Mouse (Mus musculus): ENCODE measurements around the gene Ndufa4l2.
A peak's percentile ranks its signal among the peaks of the same experiment; 100 is the strongest.

Gene Ndufa4l2

DNA sequence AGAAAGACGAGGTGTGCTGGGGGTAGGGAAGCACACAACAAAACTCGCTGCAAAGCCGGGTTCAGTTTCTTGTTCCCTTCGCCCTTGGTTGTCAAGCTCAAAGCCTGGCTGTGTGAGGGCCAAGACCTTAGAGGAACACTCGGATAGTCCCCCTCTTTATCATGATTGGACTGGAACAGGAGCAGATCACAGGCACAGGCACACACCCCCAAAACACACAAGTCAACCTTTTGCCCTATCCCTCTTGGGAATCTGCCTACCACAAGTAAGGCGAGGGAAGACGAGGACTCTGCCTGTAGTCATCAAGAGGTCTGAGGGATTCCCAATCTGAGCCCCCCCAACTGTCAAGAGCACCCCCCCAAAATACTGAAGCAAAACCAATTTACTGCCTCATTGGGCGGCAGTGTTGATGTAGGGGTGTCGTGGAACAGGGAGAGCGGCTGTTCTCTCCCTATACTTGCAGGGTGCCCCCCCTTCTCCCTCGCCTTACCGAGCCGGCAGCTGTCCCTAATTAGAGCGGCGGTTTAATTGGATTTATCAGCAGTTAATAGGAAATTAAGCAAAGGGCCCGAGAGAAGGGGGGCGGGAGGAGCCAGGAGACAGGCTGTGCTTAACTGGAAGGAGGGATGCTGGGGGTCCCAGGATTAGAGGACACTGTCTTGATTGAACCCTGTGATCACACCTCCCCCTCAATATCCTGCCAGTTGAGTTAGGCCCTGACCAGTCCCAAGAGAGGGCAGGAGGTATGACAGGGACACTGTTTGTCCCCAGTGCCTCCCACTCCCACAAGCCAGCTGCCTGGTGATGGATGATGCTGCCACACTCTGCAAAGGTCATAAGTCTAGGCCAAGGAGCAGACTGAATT, 4.7 kb upstream of the Ndufa4l2 start:
- DNase-seq (ENCODE audit: low spot score in 2 of 2) = no peak

DNA sequence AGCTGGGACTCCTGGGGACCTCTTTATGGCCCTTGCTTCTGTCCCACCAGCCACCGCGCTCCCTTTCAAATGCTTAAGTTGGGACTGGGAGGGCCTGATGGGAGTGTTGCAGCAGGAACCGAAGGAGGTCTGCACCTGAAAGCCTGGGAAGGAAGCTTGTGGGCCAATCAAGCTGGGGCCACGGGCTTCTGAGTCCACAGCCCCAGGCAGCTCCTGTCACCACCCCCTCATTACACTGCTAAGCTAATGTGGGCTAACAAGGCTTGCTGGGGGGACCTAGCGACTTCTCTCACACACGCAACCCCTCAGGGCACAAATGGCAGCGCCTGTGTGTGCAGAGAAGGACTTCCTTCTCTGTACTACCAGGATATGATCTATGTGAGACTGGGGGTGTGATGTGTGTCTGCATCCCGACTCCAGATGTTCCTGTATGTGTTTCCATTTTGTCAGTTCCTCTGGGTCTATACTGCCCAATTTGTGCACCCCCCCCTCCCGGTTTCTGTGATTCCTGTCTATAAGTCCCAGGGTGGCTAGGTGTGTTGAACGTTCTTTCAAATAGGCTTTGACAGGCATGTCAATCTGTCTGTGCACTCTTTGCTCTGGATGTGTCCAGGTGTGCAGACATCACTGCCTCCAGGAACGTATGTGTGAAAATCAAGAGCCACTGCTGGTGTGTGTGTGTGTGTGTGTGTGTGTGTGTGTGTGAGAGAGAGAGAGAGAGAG, 3.7 kb upstream of the Ndufa4l2 start:
- DNase-seq (ENCODE audit: low spot score in 2 of 2) = no peak

DNA sequence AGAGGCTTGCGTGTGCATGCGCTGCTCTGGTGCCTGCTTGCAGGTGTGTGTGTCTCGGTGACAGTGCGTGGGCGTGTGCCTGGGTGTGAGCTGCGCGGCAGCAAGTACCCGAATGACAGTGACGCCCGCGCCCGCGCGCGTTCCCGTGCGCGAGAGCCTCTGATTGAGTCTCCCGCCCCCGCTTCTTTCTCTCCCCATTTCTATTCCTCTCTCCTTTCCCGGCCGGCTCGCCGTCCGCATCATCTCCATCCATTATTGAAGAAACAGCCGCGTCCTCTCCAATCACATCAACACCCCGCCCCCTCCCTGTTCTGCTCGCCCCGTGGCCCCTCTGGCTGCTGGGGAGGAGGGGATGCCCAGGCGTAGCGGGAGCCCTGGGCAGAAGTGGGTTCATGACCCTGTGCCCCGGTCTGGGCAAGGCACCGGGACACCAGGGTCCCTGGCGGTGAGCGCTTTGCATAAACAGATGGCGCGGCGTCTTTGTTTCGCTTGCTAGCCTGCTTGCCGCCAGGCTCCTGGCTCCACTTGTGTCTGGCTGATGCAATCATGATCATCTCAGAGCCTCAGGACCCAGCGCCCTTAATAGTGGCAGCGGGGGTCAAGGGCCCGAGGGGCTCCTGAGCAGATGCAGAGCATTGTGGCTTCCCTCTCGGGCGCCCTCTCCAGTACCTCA, 3.0 kb upstream of the Ndufa4l2 start:
- DNase-seq (ENCODE audit: low spot score in 2 of 2) = peak; percentile 93 to 96

DNA sequence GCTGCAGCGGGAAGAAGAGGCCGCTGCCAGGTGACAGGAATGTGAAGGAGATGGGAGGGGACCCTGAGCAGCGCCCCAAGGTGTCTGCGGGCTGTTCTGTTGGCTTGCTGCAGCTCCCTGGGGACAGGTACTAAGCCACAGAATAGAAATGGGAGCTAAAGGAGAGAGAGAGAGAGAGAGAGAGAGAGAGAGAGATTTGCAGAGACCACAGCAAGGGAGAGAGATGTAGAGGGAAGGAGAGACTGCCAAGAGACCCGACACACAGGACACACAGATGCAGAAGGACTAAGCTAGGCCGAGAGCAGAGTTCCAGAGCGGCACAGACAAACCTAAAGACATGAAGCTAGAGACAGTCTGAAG, 2.5 kb upstream of the Ndufa4l2 start:
- DNase-seq (ENCODE audit: low spot score in 2 of 2) = no peak

DNA sequence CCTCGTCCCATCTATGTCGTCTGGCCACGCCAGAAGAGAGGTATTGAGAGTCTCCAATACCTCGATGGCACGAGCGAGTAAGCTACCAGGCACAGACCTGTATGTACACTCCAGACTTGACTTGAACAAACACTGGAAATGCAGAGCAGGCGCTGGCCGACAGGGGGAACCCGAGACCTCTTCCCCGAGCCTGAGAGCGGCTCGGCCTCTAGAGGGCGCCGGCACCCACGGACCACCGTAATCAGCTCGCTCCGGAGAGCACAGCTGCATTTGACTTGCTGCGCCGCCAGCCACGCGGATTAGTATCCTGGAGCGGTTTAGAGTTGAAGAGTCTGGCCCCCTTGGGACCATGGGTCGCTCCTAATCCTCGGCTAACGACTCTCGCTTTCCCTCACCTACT, 2.0 kb upstream of the Ndufa4l2 start:
- DNase-seq (ENCODE audit: low spot score in 2 of 2) = peak; percentile 91 to 92

DNA sequence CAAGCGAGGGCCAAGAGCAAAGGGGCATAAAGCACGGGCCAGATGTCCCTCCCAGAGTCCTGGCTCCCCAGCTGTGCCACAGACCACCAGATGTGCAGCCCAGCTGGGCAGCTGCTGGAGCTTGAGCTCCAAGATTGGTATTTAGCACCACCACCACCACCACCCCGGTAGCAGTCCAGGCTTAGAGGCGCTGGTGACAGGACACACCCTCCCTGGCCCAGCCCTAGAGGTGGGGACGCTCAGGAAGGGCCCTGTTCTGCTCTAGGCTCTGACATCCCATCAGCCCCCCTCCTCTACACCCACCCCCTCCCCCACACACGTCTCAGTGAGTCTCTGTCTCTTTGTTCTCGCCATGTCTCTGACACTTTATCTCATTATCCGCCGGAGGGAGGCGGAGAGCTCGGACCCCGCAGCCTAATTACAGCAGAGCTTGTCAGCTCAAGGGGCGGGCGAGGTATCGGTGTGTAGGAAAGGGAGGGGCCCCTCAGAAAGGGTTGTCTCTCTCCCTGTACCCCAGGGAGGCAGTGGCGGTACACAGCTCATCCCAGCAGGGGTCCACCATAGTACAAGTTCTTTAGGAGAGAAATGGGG, 1.2 kb upstream of the Ndufa4l2 start:
- DNase-seq (ENCODE audit: low spot score in 2 of 2) = no peak

DNA sequence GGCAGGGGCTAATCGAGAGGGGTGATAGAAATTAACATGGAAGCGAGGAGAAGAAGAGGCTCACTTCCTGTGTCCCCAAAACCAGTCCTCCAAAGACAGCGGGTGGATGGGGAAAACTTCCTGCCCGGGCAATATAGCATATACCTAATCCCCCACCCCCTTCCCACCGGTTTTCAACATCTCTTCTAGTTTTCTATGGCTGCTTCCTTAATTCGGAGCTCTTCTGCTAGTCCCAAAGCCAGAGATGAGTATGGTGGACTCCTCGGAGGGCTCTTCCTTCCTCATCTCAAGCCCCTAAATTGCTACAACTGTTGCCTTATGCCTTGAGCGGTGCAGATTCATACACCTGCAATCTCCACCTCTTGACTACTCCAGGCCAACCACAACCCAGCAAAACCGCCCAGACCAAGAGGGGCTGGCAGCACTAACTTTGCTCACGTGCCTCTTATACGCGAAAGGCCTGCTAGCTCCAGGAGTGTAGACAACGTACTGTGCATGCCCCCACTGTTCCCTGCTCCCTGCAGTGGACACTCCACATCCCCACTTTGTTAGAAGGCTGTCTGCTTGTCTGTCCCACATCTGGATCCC, 562 bp upstream of the Ndufa4l2 start:
- no peak for DNase-seq (ENCODE audit: low spot score in 2 of 2)

DNA sequence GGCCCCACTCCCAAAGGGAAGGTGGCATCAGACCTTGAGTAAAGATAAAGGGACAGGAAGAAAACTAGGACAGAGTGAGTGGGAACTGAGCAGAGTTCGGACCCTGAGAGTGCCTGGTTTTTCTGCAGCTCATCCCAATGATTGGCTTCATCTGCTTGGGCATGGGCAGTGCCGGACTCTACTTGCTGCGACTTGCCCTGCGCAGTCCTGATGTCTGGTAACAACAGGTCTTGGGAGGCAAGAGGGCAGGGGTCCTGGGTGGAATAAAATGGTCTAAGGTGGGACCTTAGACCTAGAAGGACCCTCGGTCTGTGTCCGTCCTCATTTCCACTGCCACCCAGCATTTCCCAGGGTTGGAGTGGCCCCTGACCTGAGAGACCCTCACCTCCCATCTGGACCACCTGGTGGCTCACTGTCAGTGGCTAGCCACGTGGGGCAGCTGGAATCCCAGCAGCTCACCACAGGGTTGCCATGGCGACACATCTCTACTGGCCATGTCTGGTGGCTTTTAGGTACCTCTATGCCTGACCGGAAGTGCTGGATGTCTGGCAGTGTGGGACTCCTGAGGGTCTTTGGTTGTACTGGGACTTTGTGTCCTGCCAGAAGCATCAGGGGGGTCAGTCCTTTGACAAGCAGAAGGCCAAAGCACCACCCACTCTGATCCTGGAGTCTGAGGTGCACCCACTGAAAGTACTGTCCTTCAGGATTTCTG, 660 bp downstream of the Ndufa4l2 start:
- no peak for DNase-seq (ENCODE audit: low spot score in 2 of 2)

DNA sequence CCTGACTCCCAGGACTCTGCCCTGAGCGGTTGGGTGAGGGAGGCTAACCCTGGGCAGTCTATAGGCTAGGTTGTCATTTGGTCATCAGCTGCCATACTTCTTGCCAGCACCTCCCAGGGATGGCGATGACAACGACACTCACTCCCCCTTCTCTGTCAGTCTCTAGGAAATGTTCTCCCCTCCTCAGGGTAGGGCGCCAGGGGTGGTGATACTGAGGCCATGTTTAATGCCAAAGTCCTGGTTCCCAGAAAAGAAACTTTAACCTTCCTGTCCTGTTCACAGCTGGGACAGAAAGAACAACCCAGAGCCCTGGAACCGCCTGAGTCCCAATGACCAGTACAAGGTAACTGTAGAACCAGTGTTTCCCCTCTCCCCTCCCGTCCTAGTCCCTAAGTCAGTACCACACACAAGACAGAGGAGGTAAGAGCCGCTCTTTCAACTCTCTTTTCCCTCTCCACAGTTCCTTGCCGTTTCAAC, 1.3 kb downstream of the Ndufa4l2 start:
- no peak for DNase-seq (ENCODE audit: low spot score in 2 of 2)

DNA sequence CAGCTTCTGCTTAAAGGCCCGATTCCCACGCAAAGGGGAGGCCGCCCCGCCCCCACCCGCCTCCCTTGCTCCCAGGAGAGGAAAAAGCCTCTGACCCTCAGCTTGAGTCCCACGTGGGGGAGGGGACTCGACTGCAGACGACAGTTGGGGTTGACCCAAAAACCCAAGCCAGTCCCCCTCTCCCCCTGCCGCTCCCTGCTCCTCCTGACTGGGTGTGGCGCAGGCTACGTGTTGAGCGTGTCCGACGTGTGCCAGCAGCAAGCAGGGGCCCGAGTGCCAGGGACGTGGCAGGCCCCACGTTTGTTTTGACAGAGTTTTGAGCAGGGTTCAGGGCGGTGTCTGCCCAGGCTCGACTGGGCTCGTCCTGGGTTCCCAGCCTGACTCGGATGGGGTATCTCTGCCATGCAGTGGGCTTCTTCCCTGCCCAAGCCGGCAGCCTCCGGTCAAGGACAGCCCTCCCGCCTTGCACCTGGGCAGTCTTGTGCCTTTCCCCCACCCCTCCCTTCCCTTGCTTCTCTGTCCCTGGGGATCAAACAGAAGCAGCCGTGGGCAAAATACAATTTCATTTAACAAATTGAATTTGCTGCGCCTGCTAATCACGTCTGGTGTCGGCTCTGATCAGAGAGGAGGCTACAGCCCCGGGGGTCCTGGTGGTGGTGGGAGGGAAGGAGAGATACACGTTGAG, 2.0 kb downstream of the Ndufa4l2 start:
- DNase-seq (ENCODE audit: low spot score in 2 of 2) = no peak

DNA sequence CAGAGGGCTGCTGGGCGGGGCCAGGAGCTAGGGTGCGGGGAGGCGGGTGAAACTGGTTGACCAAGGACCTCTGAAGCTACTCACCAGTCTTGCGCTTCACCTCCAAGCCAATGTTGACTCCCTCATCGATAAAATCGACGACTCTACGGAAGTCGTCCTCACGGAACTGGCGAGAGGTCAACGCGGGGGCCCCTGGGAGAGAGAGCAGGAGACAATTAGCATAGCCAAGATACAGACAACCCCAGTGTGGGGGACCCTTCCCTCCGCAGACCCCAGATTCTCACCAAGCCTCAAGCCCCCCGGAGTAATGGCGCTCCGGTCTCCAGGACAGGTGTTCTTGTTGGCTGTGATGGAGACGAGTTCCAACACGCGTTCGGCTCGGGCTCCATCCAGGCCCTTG, 3.2 kb downstream of the Ndufa4l2 start:
- DNase-seq (ENCODE audit: low spot score in 2 of 2) = no peak

DNA sequence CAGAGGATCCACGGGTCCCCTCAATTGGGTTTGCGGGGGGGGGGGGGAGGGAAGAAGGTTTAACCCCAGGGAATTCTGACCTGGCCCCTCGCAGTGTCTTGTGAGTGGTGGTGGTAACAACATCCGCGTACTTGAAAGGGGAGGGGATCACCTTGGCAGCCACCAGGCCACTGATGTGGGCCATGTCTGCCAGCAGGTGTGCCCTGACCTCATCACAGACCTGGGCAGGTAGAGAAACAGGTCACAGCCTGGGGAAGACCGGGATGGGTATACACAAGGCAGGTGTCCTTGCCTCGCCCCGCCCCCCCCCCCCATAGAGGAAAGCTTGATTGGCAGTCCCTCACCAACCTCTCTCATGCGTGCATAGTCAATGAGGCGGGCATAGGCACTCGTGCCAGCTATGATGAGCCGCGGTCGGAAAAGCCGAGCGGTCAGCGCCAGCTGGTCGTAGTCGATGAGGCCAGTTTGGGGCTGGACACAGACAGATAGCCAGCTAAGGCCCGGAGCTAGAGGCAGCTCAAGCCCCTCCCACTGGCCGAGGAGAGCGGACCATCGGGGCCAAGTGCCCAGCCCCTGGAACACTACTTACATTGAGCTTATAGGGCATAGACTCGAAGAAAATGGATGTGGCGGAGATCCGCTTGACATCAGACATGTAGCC, 4.4 kb downstream of the Ndufa4l2 start:
- no peak for DNase-seq (ENCODE audit: low spot score in 2 of 2)

DNA sequence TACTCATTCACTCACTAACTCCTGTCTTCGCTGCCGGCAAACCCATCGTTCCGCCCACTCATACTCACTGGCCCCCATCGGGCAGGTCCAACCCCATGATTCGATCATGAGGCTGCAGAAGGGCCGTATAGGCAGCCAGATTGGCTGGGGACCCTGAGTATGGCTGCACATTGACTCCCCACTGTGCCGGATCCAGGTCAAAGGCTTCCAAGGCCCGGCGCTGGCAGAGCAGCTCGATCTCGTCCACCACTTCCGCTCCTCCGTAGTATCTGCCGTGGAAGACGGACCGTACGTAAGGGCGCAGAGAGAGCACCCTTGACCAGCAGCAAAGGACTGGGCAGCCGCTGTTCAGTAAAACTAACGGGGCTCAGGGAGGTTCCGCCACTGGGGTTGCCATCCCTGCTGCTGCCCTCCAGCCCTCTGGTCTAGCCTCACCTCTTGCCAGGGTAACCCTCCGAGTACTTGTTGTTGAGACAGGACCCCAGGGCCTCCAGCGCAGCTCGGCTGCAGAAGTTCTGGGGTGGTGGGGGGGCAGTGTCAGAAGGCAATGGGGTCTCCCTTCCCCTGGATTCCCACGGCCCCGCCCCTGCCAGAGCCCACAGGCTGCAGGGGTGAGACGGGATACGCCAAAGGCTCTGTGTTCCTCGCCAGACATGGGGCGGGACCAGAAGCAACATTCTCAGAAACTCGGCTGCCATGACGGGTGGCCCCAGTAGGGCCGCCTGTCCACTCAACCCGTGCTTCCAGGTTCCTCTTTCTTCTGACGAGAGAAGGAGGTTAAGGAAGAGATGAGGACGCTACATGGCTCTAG, 5.3 kb downstream of the Ndufa4l2 start:
- DNase-seq (ENCODE audit: low spot score in 2 of 2) = no peak

DNA sequence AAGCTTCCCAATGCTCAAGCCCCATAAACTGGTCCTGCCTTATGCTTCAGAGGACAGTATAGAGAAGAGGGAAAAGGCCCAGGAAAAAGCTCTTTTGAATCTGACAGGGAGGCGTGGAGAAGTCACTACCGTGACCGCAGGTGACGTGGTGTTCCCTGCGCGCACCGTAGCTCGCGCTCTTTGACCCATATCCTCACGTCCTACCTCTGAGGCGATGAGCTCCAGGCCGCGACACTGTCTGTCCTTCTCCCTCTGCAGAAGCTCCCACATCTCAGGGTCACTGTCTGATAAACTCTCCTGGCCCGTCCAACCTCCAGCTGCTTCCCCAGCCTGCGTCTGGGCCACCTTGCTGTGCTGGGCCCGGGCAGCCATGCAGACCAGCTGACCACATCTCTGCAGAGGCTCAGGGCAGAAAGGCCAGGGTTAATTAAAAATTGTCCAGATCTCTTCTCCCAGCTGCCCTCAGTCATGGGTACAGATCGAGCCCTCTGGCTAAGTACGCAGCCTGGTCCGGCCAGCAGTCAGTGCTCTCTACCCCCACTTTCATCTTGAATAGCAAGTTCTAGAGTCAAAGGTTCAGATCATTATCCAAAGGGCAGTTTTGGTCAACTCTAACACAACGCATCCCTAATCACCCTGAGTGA, 6.1 kb downstream of the Ndufa4l2 start:
- DNase-seq (ENCODE audit: low spot score in 2 of 2) = no peak

DNA sequence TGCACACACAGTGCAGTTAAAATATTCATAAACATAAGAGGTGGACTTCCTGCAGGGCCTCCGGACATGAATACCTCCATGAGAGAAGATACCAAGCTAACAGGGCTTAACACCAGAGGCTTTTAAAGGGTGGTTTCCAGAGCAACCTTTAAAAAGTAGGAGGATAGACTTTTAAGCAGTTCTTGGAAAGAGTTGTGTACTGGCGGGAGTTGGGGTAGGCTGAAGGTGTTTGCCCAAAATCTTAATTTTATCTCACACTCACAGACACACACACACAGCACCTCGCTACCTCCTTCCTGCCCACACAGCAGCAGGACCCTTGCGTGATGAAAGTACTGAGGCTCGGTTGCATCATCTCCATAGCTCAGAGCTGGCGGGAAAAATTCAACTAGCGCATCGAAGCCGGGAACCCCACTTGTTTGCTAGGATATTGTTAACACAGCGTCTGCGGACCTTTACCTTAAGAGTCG, 6.9 kb downstream of the Ndufa4l2 start:
- no peak for DNase-seq (ENCODE audit: low spot score in 2 of 2)

DNA sequence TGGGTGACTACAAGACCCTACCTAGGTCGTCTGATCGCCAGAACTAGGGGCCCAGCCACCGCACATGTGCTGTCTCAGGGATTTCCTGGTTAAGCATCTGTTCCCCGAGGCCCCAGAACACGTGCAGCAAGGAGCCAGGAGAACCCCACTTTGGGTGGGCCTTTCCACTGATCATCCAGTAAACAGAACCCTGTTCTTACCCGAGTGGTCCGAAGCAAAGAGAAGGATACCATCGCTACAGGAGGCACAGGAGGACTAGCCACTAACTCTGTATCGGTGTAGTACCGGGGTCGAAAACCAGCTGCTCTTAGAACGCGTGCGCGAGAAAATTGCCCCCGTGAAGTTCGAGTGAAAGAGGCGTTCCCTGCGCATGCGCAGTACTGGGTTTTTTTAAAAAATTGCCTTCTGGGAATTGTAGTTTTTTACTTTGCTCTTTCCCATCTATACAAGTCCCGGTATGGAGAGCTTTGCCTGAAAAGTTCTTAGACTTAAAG, 7.4 kb downstream of the Ndufa4l2 start, which contains the start of gene Shmt2:
TSS of gene Shmt2 (minus strand) at position 357 of the 494 bp plus-strand sequence.
- DNase-seq (ENCODE audit: low spot score in 2 of 2) = peak; percentile 72 to 79

DNA sequence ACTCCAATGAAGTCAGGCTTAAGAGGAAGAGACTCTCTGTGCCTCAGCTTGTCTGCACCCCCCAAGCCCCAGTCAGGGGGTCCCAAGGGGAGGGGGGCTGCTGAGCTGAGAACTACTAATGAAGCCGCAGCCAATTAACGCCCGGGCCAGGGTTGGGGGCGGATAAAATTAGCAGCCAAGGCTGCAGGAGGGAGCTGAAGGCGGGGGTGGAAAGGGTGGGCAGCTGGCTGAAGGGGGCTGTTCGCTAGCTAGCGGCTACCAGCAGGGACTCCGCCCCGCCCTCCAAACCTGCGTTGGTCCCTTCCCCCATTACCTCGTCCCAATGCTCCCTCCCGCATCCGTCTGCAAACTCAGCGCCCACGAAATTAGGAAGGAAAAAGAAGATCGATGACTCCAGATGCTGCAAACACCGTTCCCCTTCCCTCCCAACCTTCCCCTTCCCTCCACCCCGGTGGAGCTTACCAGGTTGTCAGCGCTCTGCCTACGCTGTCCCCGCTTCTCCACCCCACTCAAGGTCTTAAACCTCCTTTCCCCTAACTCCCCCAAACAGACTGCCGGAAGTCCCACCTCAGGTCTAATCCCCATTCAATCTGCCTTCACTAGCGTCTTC, 10.0 kb downstream of the Ndufa4l2 start:
- no peak for DNase-seq (ENCODE audit: low spot score in 2 of 2)

DNA sequence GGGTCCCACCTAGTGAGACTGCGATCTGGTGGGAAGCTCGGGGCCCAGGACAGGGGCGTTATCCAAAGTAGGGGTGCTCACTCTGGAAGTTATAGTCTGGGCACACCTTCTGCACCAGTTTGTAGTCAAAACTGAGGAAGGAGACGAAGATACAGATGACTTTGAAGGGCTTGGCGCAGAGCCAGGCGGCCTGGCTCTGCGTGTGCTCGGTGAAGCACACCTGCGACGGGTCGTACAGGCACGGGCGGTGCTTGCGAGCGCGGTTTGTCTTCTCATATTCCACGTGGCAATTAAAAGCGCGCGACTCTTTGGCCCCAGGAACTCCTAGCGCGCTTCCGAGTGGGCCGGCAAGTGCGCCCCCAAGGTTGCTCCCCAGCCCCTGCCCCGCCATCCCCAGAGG, 11.3 kb downstream of the Ndufa4l2 start:
- no peak for DNase-seq (ENCODE audit: low spot score in 2 of 2)

Data from right cerebral cortex, postnatal 36 days (tissue).